Mouse (Mus musculus): ENCODE results near the gene Olfr318. TPM values are rescaled to one million over a fixed set of nuclear protein-coding genes. Genes with fewer than 3 reads are reported as not detected.
"Not testable (repeated sequence)": the region's sequence is repeated elsewhere in the genome, so short reads cannot be mapped to it uniquely, and the experiment has no call there.

Olfr318 gene
- not detected in 2 replicates for total RNA-seq (2015; ENCODE audit: low replicate concordance)
- not detected in 2 replicates for total RNA-seq (2017; ENCODE audit: low replicate concordance)

- no peak for ATAC-seq (replicated peaks; ENCODE audit: low FRiP score, poor library complexity, severe bottlenecking)
These were observed at the start of gene Olfr318 for GRCm38 (mm10) chr11:58723914-58724313. TSS of gene Olfr318 (minus strand) at chr11:58724014.

DNA sequence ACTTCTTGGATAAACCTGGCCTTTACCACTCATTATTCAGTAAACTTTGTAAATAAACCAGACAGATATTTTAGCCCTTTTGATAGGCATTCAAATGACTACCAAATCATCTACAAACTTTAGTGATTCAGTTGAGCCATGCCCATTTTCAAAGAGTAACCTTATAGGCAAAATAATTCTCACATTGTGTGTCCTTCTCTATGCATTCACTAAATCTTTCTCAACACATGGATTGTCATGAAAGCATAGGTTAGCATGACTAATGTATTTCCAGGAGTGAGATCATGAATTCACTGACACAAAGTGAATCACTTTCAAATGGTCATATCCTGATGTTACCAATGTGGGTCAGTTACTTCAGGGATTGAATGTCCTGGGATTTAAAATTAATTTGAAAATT, 49.1 kb upstream of the Olfr318 start, which contains the start of gene Olfr315:
Gene Olfr315 (plus strand): TSS at position 301 of the 400 bp plus-strand sequence.
- no peak for ATAC-seq (replicated peaks; ENCODE audit: low FRiP score, poor library complexity, severe bottlenecking)

DNA sequence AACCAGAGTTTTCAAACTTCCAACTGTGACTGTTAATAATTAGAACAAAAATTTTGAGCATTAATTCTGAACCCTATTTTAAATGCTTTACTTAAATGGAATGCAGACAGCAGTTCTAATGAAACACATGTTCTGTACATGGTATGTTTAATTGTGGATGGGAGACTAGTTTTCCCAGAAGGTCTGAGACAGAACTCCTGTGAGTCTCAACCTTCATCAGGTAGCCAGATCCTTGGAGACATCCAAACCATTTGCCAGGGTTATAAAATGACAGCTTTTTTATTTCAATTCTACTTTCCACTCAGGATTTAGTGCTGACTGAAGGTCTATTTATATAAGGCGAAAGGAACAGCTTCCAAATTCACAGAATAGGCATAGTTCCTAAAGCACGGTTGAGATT, 28.6 kb upstream of the Olfr318 start, which contains the start of gene Olfr316:
Gene Olfr316 (plus strand): TSS at position 301 of the 400 bp plus-strand sequence.
- no peak for ATAC-seq (replicated peaks; ENCODE audit: low FRiP score, poor library complexity, severe bottlenecking)

DNA sequence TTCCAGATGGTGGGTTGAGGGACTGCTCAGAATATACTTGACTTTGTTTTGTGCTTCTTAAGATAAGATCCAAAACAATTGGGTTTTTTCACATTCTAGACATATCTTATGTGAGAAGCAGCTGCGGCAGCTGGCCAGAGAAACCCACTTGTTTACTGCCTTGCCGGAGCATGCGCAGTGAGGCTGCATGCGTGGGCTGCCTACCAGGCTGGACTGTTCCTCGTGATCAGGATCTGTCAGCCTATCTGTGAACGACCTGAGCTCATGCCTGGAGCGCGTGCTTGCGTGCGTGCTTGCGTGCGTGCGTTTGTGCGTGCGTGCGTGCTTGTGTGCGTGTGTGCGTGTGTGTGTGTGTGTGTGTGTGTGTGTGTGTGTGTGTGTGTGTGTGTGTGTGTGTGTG, 27.3 kb upstream of the Olfr318 start:
- not testable (repeated sequence) for ATAC-seq (replicated peaks; ENCODE audit: low FRiP score, poor library complexity, severe bottlenecking)

DNA sequence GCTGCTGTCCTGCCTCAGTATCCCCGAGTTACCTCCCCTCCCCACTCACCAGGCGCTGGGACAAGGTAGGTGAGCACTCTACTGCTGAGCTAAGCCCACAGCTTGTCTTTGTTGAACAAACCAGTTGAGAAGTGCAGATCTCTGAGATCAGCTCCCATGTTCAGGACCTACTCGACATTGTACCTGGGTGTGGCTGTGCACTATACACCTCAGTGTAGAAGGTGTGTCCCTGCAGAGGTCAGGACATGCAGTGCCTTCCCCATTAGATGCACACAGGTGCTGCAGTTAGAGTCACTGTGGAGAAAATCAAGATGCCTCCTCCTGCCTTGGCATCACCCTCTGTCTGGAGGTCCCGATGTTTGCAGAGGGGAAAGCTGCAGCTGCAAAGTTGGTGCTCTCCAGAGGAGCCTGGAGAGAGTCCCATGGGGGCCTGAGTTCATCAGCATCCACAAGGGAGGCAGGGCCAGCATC, 15.0 kb upstream of the Olfr318 start, which contains the start of gene Olfr317:
Gene Olfr317 (minus strand): TSS at position 421 of the 471 bp plus-strand sequence.
- no peak for ATAC-seq (replicated peaks; ENCODE audit: low FRiP score, poor library complexity, severe bottlenecking)

- ATAC-seq (replicated peaks; ENCODE audit: low FRiP score, poor library complexity, severe bottlenecking) = no peak
These were observed 9.6 kb upstream of the Olfr318 start for GRCm38 (mm10) chr11:58733372-58733771.

GRCm38 (mm10) chr11:58727896-58728650, 4.3 kb upstream of the Olfr318 start:
- ATAC-seq (replicated peaks; ENCODE audit: low FRiP score, poor library complexity, severe bottlenecking) = not testable (repeated sequence)

GRCm38 (mm10) chr11:58719701-58720100, 4.1 kb downstream of the Olfr318 start:
- no peak for ATAC-seq (replicated peaks; ENCODE audit: low FRiP score, poor library complexity, severe bottlenecking)

GRCm38 (mm10) chr11:58717723-58718122, 6.1 kb downstream of the Olfr318 start:
- ATAC-seq (replicated peaks; ENCODE audit: low FRiP score, poor library complexity, severe bottlenecking) = not testable (repeated sequence)

GRCm38 (mm10) chr11:58709086-58709485, 14.7 kb downstream of the Olfr318 start:
- no peak for ATAC-seq (replicated peaks; ENCODE audit: low FRiP score, poor library complexity, severe bottlenecking)

DNA sequence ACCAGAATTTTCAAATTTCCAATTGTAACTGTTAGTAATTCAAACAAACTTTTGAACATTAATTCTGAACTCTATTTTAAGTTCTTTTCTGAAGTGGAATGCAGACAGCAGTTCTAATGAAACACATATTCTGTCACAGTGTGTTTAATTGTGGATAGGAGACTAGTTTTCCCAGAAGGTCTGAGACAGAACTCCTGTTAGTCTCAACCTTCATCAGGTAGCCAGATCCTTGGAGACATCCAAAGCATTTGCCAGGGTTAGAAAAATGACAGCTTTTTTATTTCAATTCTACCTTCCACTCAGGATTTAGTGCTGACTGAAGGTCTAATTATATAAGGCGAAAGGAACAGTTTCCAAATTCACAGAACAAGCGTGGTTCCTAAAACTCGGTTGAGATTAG, 25.0 kb downstream of the Olfr318 start, which contains the start of gene Olfr319:
Gene Olfr319 (plus strand): TSS at position 301 of the 400 bp plus-strand sequence.
- ATAC-seq (replicated peaks; ENCODE audit: low FRiP score, poor library complexity, severe bottlenecking) = no peak

DNA sequence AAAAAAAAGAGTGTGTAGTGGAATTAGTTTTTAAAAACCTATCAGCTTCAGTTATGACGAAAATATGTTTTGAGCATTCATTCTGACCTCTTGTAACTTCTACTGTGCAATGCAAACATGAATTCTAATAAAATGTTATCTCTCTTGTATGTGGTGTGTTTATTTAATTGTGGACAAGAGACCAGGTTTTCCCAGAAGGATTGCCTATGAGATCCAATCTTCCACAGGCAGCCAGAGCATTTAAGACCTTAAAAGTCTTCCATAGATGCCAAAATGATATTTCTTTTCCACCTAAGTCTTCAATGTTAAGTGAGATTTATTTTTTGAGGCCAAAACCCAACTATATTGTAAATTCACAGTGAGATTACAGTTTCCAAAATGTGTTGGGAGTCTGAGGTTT, 43.0 kb downstream of the Olfr318 start, which contains the start of gene Olfr320:
Gene Olfr320 (plus strand): TSS at position 301 of the 400 bp plus-strand sequence.
- ATAC-seq (replicated peaks; ENCODE audit: low FRiP score, poor library complexity, severe bottlenecking) = no peak

GRCm38 (mm10) chr11:58671825-58672224, 52.0 kb downstream of the Olfr318 start:
- no peak for ATAC-seq (replicated peaks; ENCODE audit: low FRiP score, poor library complexity, severe bottlenecking)

GRCm38 (mm10) chr11:58669252-58669651, 54.6 kb downstream of the Olfr318 start:
- ATAC-seq (replicated peaks; ENCODE audit: low FRiP score, poor library complexity, severe bottlenecking) = no peak

Other genes with a start within 250 kb of the Olfr318 start
- gene Olfr332, start 231.5 kb downstream of the Olfr318 start, total RNA-seq (2015; ENCODE audit: low replicate concordance) = not detected in 2 replicates
- gene Olfr332, start 231.5 kb downstream of the Olfr318 start, total RNA-seq (2017; ENCODE audit: low replicate concordance) = not detected in 2 replicates
- gene Olfr331, start 221.4 kb downstream of the Olfr318 start, total RNA-seq (2015; ENCODE audit: low replicate concordance) = not detected in 2 replicates
- gene Olfr331, start 221.4 kb downstream of the Olfr318 start, total RNA-seq (2017; ENCODE audit: low replicate concordance) = not detected in 2 replicates
- gene Olfr330, start 189.2 kb downstream of the Olfr318 start, total RNA-seq (2015; ENCODE audit: low replicate concordance) = not detected in 2 replicates
- not detected in 2 replicates for gene Olfr330, start 189.2 kb downstream of the Olfr318 start, total RNA-seq (2017; ENCODE audit: low replicate concordance)
- not detected in 2 replicates for gene Olfr329-ps, start 177.6 kb downstream of the Olfr318 start, total RNA-seq (2015; ENCODE audit: low replicate concordance)
- gene Olfr329-ps, start 177.6 kb downstream of the Olfr318 start, total RNA-seq (2017; ENCODE audit: low replicate concordance) = not detected in 2 replicates
- gene Olfr328, start 168.4 kb downstream of the Olfr318 start, total RNA-seq (2015; ENCODE audit: low replicate concordance) = not detected in 2 replicates
- gene Olfr328, start 168.4 kb downstream of the Olfr318 start, total RNA-seq (2017; ENCODE audit: low replicate concordance) = not detected in 2 replicates
- gene Olfr224, start 153.5 kb downstream of the Olfr318 start, total RNA-seq (2015; ENCODE audit: low replicate concordance) = not detected in 2 replicates
- gene Olfr224, start 153.5 kb downstream of the Olfr318 start, total RNA-seq (2017; ENCODE audit: low replicate concordance) = not detected in 2 replicates
- not detected in 2 replicates for gene Olfr325, start 146.3 kb downstream of the Olfr318 start, total RNA-seq (2015; ENCODE audit: low replicate concordance)
- gene Olfr325, start 146.3 kb downstream of the Olfr318 start, total RNA-seq (2017; ENCODE audit: low replicate concordance) = not detected in 2 replicates
- not detected in 2 replicates for gene Olfr324, start 128.9 kb downstream of the Olfr318 start, total RNA-seq (2015; ENCODE audit: low replicate concordance)
- gene Olfr324, start 128.9 kb downstream of the Olfr318 start, total RNA-seq (2017; ENCODE audit: low replicate concordance) = not detected in 2 replicates
- gene 2210407C18Rik, start 107.9 kb downstream of the Olfr318 start, total RNA-seq (2015; ENCODE audit: low replicate concordance) = not detected in 2 replicates
- gene 2210407C18Rik, start 107.9 kb downstream of the Olfr318 start, total RNA-seq (2017; ENCODE audit: low replicate concordance) = not detected in 2 replicates
- not detected in 2 replicates for gene Olfr323, start 93.5 kb downstream of the Olfr318 start, total RNA-seq (2015; ENCODE audit: low replicate concordance)
- not detected in 2 replicates for gene Olfr323, start 93.5 kb downstream of the Olfr318 start, total RNA-seq (2017; ENCODE audit: low replicate concordance)
- gene Trim58, start 83.5 kb downstream of the Olfr318 start, total RNA-seq (2015; ENCODE audit: low replicate concordance) = 56.9 and 65.4 TPM in 2 replicates
- 45.0 and 61.1 TPM in 2 replicates for gene Trim58, start 83.5 kb downstream of the Olfr318 start, total RNA-seq (2017; ENCODE audit: low replicate concordance)
- gene Olfr322, start 65.2 kb downstream of the Olfr318 start, total RNA-seq (2015; ENCODE audit: low replicate concordance) = 0.42 TPM in 1 of 2 replicates, not detected in the other
- gene Olfr322, start 65.2 kb downstream of the Olfr318 start, total RNA-seq (2017; ENCODE audit: low replicate concordance) = 0.77 and 1.9 TPM in 2 replicates
- gene Olfr320, start 42.9 kb downstream of the Olfr318 start, total RNA-seq (2015; ENCODE audit: low replicate concordance) = not detected in 2 replicates
- not detected in 2 replicates for gene Olfr320, start 42.9 kb downstream of the Olfr318 start, total RNA-seq (2017; ENCODE audit: low replicate concordance)
- gene Olfr319, start 24.9 kb downstream of the Olfr318 start, total RNA-seq (2015; ENCODE audit: low replicate concordance) = not detected in 2 replicates
- gene Olfr319, start 24.9 kb downstream of the Olfr318 start, total RNA-seq (2017; ENCODE audit: low replicate concordance) = not detected in 2 replicates
- not detected in 2 replicates for gene Olfr317, start 15.2 kb upstream of the Olfr318 start, total RNA-seq (2015; ENCODE audit: low replicate concordance)
- gene Olfr317, start 15.2 kb upstream of the Olfr318 start, total RNA-seq (2017; ENCODE audit: low replicate concordance) = not detected in 2 replicates
- gene Olfr316, start 28.7 kb upstream of the Olfr318 start, total RNA-seq (2015; ENCODE audit: low replicate concordance) = not detected in 2 replicates
- gene Olfr316, start 28.7 kb upstream of the Olfr318 start, total RNA-seq (2017; ENCODE audit: low replicate concordance) = not detected in 2 replicates
- gene Olfr315, start 49.2 kb upstream of the Olfr318 start, total RNA-seq (2015; ENCODE audit: low replicate concordance) = not detected in 2 replicates
- not detected in 2 replicates for gene Olfr315, start 49.2 kb upstream of the Olfr318 start, total RNA-seq (2017; ENCODE audit: low replicate concordance)
- gene Olfr314, start 58.9 kb upstream of the Olfr318 start, total RNA-seq (2015; ENCODE audit: low replicate concordance) = not detected in 2 replicates
- gene Olfr314, start 58.9 kb upstream of the Olfr318 start, total RNA-seq (2017; ENCODE audit: low replicate concordance) = not detected in 2 replicates
- not detected in 2 replicates for gene Fam183b, start 77.9 kb upstream of the Olfr318 start, total RNA-seq (2015; ENCODE audit: low replicate concordance)
- not detected in 2 replicates for gene Fam183b, start 77.9 kb upstream of the Olfr318 start, total RNA-seq (2017; ENCODE audit: low replicate concordance)
- gene Olfr313, start 91.0 kb upstream of the Olfr318 start, total RNA-seq (2015; ENCODE audit: low replicate concordance) = not detected in 2 replicates
- gene Olfr313, start 91.0 kb upstream of the Olfr318 start, total RNA-seq (2017; ENCODE audit: low replicate concordance) = not detected in 2 replicates
- not detected in 2 replicates for gene Olfr312, start 105.2 kb upstream of the Olfr318 start, total RNA-seq (2015; ENCODE audit: low replicate concordance)
- gene Olfr312, start 105.2 kb upstream of the Olfr318 start, total RNA-seq (2017; ENCODE audit: low replicate concordance) = not detected in 2 replicates
- not detected in 2 replicates for gene Olfr311, start 115.2 kb upstream of the Olfr318 start, total RNA-seq (2015; ENCODE audit: low replicate concordance)
- gene Olfr311, start 115.2 kb upstream of the Olfr318 start, total RNA-seq (2017; ENCODE audit: low replicate concordance) = not detected in 2 replicates
- gene Gm12258, start 123.1 kb upstream of the Olfr318 start, total RNA-seq (2015; ENCODE audit: low replicate concordance) = 11.5 and 13.4 TPM in 2 replicates
- gene Gm12258, start 123.1 kb upstream of the Olfr318 start, total RNA-seq (2017; ENCODE audit: low replicate concordance) = 11.0 and 32.9 TPM in 2 replicates
- 4.3 and 11.3 TPM in 2 replicates for gene 2810021J22Rik, start 143.2 kb upstream of the Olfr318 start, total RNA-seq (2015; ENCODE audit: low replicate concordance)
- 2.7 and 3.9 TPM in 2 replicates for gene 2810021J22Rik, start 143.2 kb upstream of the Olfr318 start, total RNA-seq (2017; ENCODE audit: low replicate concordance)
- gene Zfp39, start 180.2 kb upstream of the Olfr318 start, total RNA-seq (2015; ENCODE audit: low replicate concordance) = 79.2 and 83.3 TPM in 2 replicates
- gene Zfp39, start 180.2 kb upstream of the Olfr318 start, total RNA-seq (2017; ENCODE audit: low replicate concordance) = 44.4 and 49.4 TPM in 2 replicates
- 407 and 422 TPM in 2 replicates for gene Btnl10, start 193.9 kb upstream of the Olfr318 start, total RNA-seq (2015; ENCODE audit: low replicate concordance)
- gene Btnl10, start 193.9 kb upstream of the Olfr318 start, total RNA-seq (2017; ENCODE audit: low replicate concordance) = 484 and 553 TPM in 2 replicates
- 104 and 109 TPM in 2 replicates for gene Rnf187, start 214.9 kb upstream of the Olfr318 start, total RNA-seq (2015; ENCODE audit: low replicate concordance)
- gene Rnf187, start 214.9 kb upstream of the Olfr318 start, total RNA-seq (2017; ENCODE audit: low replicate concordance) = 104 and 117 TPM in 2 replicates
- 265 and 290 TPM in 2 replicates for gene Hist3h2ba, start 224.9 kb upstream of the Olfr318 start, total RNA-seq (2015; ENCODE audit: low replicate concordance)
- 136 and 409 TPM in 2 replicates for gene Hist3h2ba, start 224.9 kb upstream of the Olfr318 start, total RNA-seq (2017; ENCODE audit: low replicate concordance)
- gene Hist3h2a, start 230.7 kb upstream of the Olfr318 start, total RNA-seq (2015; ENCODE audit: low replicate concordance) = 186 and 192 TPM in 2 replicates
- gene Hist3h2a, start 230.7 kb upstream of the Olfr318 start, total RNA-seq (2017; ENCODE audit: low replicate concordance) = 1,299 and 1,489 TPM in 2 replicates
- 0.36 and 0.84 TPM in 2 replicates for gene Trim17, start 230.7 kb upstream of the Olfr318 start, total RNA-seq (2015; ENCODE audit: low replicate concordance)
- gene Trim17, start 230.7 kb upstream of the Olfr318 start, total RNA-seq (2017; ENCODE audit: low replicate concordance) = 1.2 TPM in 2 replicates